Mouse (Mus musculus) ES-E14 (cell line): Measurements from ENCODE around the gene Wnt11.

Source experiments
- CHD2 ChIP-seq: IDR thresholded peaks from 2 replicates; pipeline ENCODE4 v1.6.1; 2014; ENCODE audit warnings: mild to moderate bottlenecking, low read depth, low read length, inconsistent platforms
- HCFC1 ChIP-seq: IDR thresholded peaks from 2 replicates; pipeline ENCODE4 v1.6.1; 2012; ENCODE audit warnings: low read length, inconsistent platforms, borderline replicate concordance; ENCODE audit not compliant: insufficient read depth
- MAFK ChIP-seq: IDR thresholded peaks from 2 replicates; pipeline ENCODE4 v1.6.1; 2014; ENCODE audit warnings: mild to moderate bottlenecking, low read depth, low read length, inconsistent platforms; ENCODE audit not compliant: insufficient read depth
- ZC3H11A ChIP-seq: IDR thresholded peaks from 2 replicates; pipeline ENCODE4 v1.6.1; 2012; ENCODE audit warnings: low read depth, mild to moderate bottlenecking, inconsistent platforms, low read length, borderline replicate concordance
- ZNF384 ChIP-seq: IDR thresholded peaks from 2 replicates; pipeline ENCODE4 v1.6.1; 2012; ENCODE audit warnings: low read depth, low read length, inconsistent platforms

DNA sequence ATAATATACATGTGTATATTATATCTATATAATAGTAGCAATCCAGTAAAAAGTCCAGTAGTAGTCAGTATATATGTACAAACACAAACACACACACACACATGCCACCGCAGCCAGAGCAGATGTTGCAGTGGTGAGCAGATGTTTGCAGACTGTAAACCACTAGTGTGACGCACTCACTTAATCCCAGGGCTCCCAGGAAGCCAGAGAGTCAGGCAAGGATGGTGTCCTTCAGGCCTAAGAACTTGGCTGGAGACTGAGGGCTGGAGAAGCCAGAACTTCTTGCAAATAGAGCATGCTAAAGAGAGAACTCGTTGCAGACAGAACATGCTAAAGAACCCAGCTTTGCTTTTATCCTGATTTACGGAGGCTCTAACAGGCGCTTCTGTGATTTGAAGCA, 39.3 kb upstream of the Wnt11 start:
- no peak for TF ChIP-seq CHD2
- no peak for TF ChIP-seq HCFC1
- no peak for TF ChIP-seq MAFK
- no peak for TF ChIP-seq ZC3H11A
- no peak for TF ChIP-seq ZNF384
